Mouse (Mus musculus) yolk sac, embryonic 10.5 days (tissue): ENCODE results near the gene Aes.
A peak's percentile ranks its signal among the peaks of the same experiment; 100 is the strongest.

Source experiments
- DNase-seq: peaks from one replicate; pipeline ENCODE4 v3.0.0-alpha.2; 2017; ENCODE audit warnings: low spot score

Gene Aes

GRCm38 (mm10) chr10:81597137-81597950, 38.1 kb downstream of the Aes start:
- peak; percentile 49 for DNase-seq

GRCm38 (mm10) chr10:81598342-81598741, 39.1 kb downstream of the Aes start:
- DNase-seq, result peak; percentile 71

GRCm38 (mm10) chr10:81598871-81599270, 39.6 kb downstream of the Aes start:
- DNase-seq, result peak; percentile 75

GRCm38 (mm10) chr10:81599630-81600029, 40.3 kb downstream of the Aes start:
- DNase-seq, result no peak

- no peak for DNase-seq
These were observed 40.8 kb downstream of the Aes start for GRCm38 (mm10) chr10:81600096-81600495.

GRCm38 (mm10) chr10:81600738-81601203, 41.5 kb downstream of the Aes start, which contains the start of gene Tle6:
Gene Tle6 (minus strand): TSS chr10:81601073.
- peak; percentile 100 for DNase-seq

GRCm38 (mm10) chr10:81601396-81601905, 42.2 kb downstream of the Aes start:
- DNase-seq, result no peak

- peak; percentile 59 for DNase-seq
These were observed 43.5 kb downstream of the Aes start for GRCm38 (mm10) chr10:81602741-81603151.

GRCm38 (mm10) chr10:81604019-81604967, 45.0 kb downstream of the Aes start:
- no peak for DNase-seq

- peak; percentile 85 for DNase-seq
These were observed 45.8 kb downstream of the Aes start for GRCm38 (mm10) chr10:81604968-81605665.

GRCm38 (mm10) chr10:81605666-81605973, 46.3 kb downstream of the Aes start:
- DNase-seq, result no peak

- DNase-seq, result peak; percentile 98
These were observed 46.9 kb downstream of the Aes start, which contains the start of gene BC025920 for GRCm38 (mm10) chr10:81605974-81606751. Gene BC025920 (plus strand): TSS chr10:81606270.

GRCm38 (mm10) chr10:81608308-81608707, 49.0 kb downstream of the Aes start:
- no peak for DNase-seq

GRCm38 (mm10) chr10:81612779-81613178, 53.5 kb downstream of the Aes start:
- DNase-seq, result no peak

GRCm38 (mm10) chr10:81615486-81615885, 56.2 kb downstream of the Aes start:
- peak; percentile 34 for DNase-seq
